ENCODE assay signal across 10 mouse cellular contexts in the genomic region with DNA sequence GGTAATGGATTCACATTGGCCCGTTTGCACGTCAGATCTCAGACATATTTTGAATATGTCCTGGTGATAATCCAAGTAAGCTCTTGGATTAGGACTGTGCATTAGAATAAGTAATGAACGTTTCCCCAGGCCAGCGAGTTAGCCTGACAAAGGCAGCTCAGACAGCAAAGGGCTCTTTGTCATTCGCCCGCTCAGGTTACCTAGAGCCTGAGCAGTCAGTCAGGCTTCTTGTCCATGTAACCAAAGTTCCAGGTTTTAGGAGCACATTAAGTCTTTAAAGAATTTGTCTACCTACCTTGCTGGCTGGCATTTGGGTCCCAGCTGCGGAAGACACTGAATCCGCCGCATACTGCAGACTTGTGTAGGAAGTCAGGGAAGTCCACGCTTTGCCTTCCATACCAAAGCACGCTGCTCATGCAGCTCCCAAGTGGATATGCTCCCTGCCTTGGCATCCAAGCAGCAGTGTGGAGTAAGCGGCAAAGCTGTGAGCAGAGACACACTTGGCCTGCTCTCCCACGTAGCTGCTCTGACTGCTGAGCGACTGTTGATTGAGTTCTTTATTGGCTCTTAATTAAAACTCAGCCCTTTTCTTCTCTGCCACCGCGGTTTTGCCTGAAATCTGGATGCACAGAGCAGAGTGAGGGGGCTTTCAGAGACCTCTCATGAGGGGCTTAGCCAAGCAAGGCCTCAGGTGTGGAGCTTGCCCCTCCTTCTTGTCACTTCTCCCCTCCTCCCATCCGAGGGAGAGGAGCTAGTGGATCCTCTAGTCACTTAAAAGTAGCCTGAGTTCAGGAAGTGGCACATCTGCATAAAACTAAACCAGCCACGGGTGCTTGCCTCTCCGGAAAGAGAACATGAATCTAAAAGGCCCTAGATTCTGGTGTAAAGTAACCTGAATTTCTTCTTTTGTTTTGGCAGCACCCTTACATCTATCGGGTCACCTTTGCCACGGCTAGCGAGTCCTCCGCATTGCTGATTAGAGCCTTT. TPM values are rescaled to one million over a fixed set of nuclear protein-coding genes. Genes with fewer than 3 reads are reported as not detected.
DNase-seq lines count a peak whose midpoint lies in the region; ATAC-seq and TF ChIP-seq lines count a peak whose summit lies in the region.
"Had no signal": no experiment of that assay in that cellular context is flagged by ENCODE, and none has a peak within 500 bp of the region (broad histone marks: within the 10 kb centered on the region; RNA-seq: fewer than 3 reads in every experiment).

No protein-coding gene starts in this region.

- no peak for TF ChIP-seq POLR2A in brain, embryonic 14.5 days (IDR thresholded peaks at IDR 0.05; ENCODE audit: borderline replicate concordance, extremely low read depth, insufficient read depth, insufficient read length, poor library complexity, severe bottlenecking)

- DNase-seq in limb, embryonic 10.5 days (ENCODE audit: low spot score), result no peak
- DNase-seq in brain, embryonic 14.5 days (ENCODE audit: low read depth), result peak; percentile 78
- DNase-seq in midbrain, embryonic 11.5 days (ENCODE audit: low spot score, missing footprints), result peak; percentile 89
- peak; percentile 22 to 45 for DNase-seq in thymus, postnatal 36 days
- no peak for DNase-seq in cerebellum, postnatal 36 days
- DNase-seq in heart, postnatal 10 days, result no peak
- DNase-seq: kidney, postnatal 36 days had no signal

- 0 out of 2 replicates have a peak overlapping the region, but pooled peaks have one; percentile 35 for H3K27ac ChIP-seq in limb, embryonic 12.5 days
- H3K27ac ChIP-seq in limb, embryonic 10.5 days, result no peak overlapping the region; the same call in 1 of the 2 replicates
- no peak overlapping the region for H3K27ac ChIP-seq in midbrain, embryonic 11.5 days (ENCODE audit: low read depth, low read length)
- H3K27ac ChIP-seq: hindbrain, embryonic 13.5 days; liver, embryonic 15.5 days had no signal

- peaks cover 52% of the 10 kb centered on the region for H3K36me3 ChIP-seq in limb, embryonic 12.5 days
- H3K36me3 ChIP-seq in limb, embryonic 10.5 days, result peaks cover 33% of the 10 kb centered on the region
- no peaks in the 10 kb centered on the region; the same call in 1 of the 2 replicates for H3K36me3 ChIP-seq in midbrain, embryonic 11.5 days (ENCODE audit: control insufficient read depth, insufficient read depth, low read length)

- TF ChIP-seq CTCF in brain, embryonic 14.5 days (IDR thresholded peaks at IDR 0.05; ENCODE audit: borderline replicate concordance, extremely low read depth, insufficient read depth, insufficient read length), result no peak

- 58% methylated on average over 23 of the region's 23 CpGs for WGBS in limb, embryonic 12.5 days
- 63% methylated on average over 23 of the region's 23 CpGs for WGBS in limb, embryonic 10.5 days
- WGBS in midbrain, embryonic 11.5 days, result 36% methylated on average over 23 of the region's 23 CpGs

- intact Hi-C loops in heart, postnatal 10 days (cut with DNase I), result no loop called here

- H3K9me3 ChIP-seq in limb, embryonic 12.5 days, result no peaks in the 10 kb centered on the region
- no peaks in the 10 kb centered on the region for H3K9me3 ChIP-seq in limb, embryonic 10.5 days (replicated peaks)
- no peaks in the 10 kb centered on the region for H3K9me3 ChIP-seq in midbrain, embryonic 11.5 days (ENCODE audit: control insufficient read depth, low read length)
- H3K9me3 ChIP-seq: hindbrain, embryonic 13.5 days; liver, embryonic 15.5 days had no signal

- peaks cover 13% of the 10 kb centered on the region for H3K4me1 ChIP-seq in limb, embryonic 12.5 days (replicated peaks)
- peaks cover 11% of the 10 kb centered on the region for H3K4me1 ChIP-seq in limb, embryonic 10.5 days
- H3K4me1 ChIP-seq in midbrain, embryonic 11.5 days (ENCODE audit: control insufficient read depth, insufficient read depth, low read length), result peaks cover 2% of the 10 kb centered on the region; the same call in 1 of the 2 replicates
- H3K4me1 ChIP-seq: hindbrain, embryonic 13.5 days; liver, embryonic 15.5 days had no signal

- H3K4me3 ChIP-seq in limb, embryonic 12.5 days (replicated peaks), result no peak overlapping the region
- no peak overlapping the region for H3K4me3 ChIP-seq in limb, embryonic 10.5 days
- no peak overlapping the region for H3K4me3 ChIP-seq in midbrain, embryonic 11.5 days (ENCODE audit: low read depth, low read length)
- H3K4me3 ChIP-seq: hindbrain, embryonic 13.5 days; liver, embryonic 15.5 days had no signal

- H3K4me2 ChIP-seq in limb, embryonic 12.5 days, result no peak overlapping the region
- no peak overlapping the region for H3K4me2 ChIP-seq in midbrain, embryonic 11.5 days
- H3K4me2 ChIP-seq: hindbrain, embryonic 13.5 days; liver, embryonic 15.5 days had no signal

- no peaks in the 10 kb centered on the region for H3K27me3 ChIP-seq in limb, embryonic 12.5 days
- no peaks in the 10 kb centered on the region for H3K27me3 ChIP-seq in limb, embryonic 10.5 days (ENCODE audit: low read depth, poor library complexity, severe bottlenecking)
- H3K27me3 ChIP-seq in midbrain, embryonic 11.5 days (ENCODE audit: control insufficient read depth, insufficient read depth, low read length), result no peaks in the 10 kb centered on the region
- H3K27me3 ChIP-seq: hindbrain, embryonic 13.5 days; liver, embryonic 15.5 days had no signal

- peak overlapping the region; percentile 23; the same call in 1 of the 2 replicates for H3K9ac ChIP-seq in limb, embryonic 12.5 days (replicated peaks)
- H3K9ac ChIP-seq in midbrain, embryonic 11.5 days (ENCODE audit: low read length), result 0 out of 2 replicates have a peak overlapping the region, but pooled peaks have one; percentile 29
- H3K9ac ChIP-seq: hindbrain, embryonic 13.5 days; liver, embryonic 15.5 days had no signal

- ATAC-seq in limb, embryonic 12.5 days (ENCODE audit: insufficient number of reproducible peaks, insufficient read depth, low FRiP score, low TSS enrichment, low read depth), result no peak
- ATAC-seq in midbrain, embryonic 11.5 days (ENCODE audit: low FRiP score), result no peak; the same call in 1 of the 2 replicates

RNA-seq across cellular contexts. Expression of a gene that starts 32.8 kb away (rescaled TPM):
- 200 TPM in 2 replicates for polyA plus RNA-seq in limb, embryonic 12.5 days (2016; fragmentation: Nextera tagmentation; extraction: Ambion mirVana)
- polyA plus RNA-seq in limb, embryonic 10.5 days (2016; fragmentation: Nextera tagmentation; extraction: Ambion mirVana), result 208 and 229 TPM in 2 replicates
- 158 and 181 TPM in 2 replicates for polyA plus RNA-seq in brain, embryonic 14.5 days (2012; rRNA removed)
- 215 and 238 TPM in 2 replicates for polyA plus RNA-seq in midbrain, embryonic 11.5 days (2014; fragmentation: Nextera tagmentation; extraction: Ambion mirVana)
- 100 to 1,000 TPM; 756 to 778 TPM for total RNA-seq in heart, postnatal 10 days (2021)

RNA-seq across cellular contexts. Expression of a gene that starts 42.0 kb away (rescaled TPM):
- 22.8 and 23.0 TPM in 2 replicates for polyA plus RNA-seq in limb, embryonic 12.5 days (2016; fragmentation: Nextera tagmentation; extraction: Ambion mirVana)
- 15.7 and 21.7 TPM in 2 replicates for polyA plus RNA-seq in limb, embryonic 10.5 days (2016; fragmentation: Nextera tagmentation; extraction: Ambion mirVana)
- 55.5 and 62.4 TPM in 2 replicates for polyA plus RNA-seq in brain, embryonic 14.5 days (2012; rRNA removed)
- polyA plus RNA-seq in midbrain, embryonic 11.5 days (2014; fragmentation: Nextera tagmentation; extraction: Ambion mirVana), result 23.2 and 23.4 TPM in 2 replicates
- 10 to 100 TPM; 21.4 to 26.2 TPM for total RNA-seq in heart, postnatal 10 days (2021)

RNA-seq across cellular contexts. Expression of a gene that starts 59.9 kb away (rescaled TPM):
- 50.1 and 51.2 TPM in 2 replicates for polyA plus RNA-seq in limb, embryonic 12.5 days (2016; fragmentation: Nextera tagmentation; extraction: Ambion mirVana)
- polyA plus RNA-seq in limb, embryonic 10.5 days (2016; fragmentation: Nextera tagmentation; extraction: Ambion mirVana), result 51.3 and 53.6 TPM in 2 replicates
- polyA plus RNA-seq in brain, embryonic 14.5 days (2012; rRNA removed), result 23.6 and 24.3 TPM in 2 replicates
- 55.5 and 56.5 TPM in 2 replicates for polyA plus RNA-seq in midbrain, embryonic 11.5 days (2014; fragmentation: Nextera tagmentation; extraction: Ambion mirVana)
- total RNA-seq in heart, postnatal 10 days (2021), result 10 to 100 TPM; 21.5 to 24.6 TPM

Comparison
In these comparisons a context has a peak if more than half of its experiments do, and no peak if none do; other contexts are left out.
1. DNase-seq: peak in brain, embryonic 14.5 days (single experiment), midbrain, embryonic 11.5 days (single experiment) and thymus, postnatal 36 days (2 of 2); none in limb, embryonic 10.5 days (single experiment), cerebellum, postnatal 36 days (0 of 2) and heart, postnatal 10 days (0 of 2).